Mouse (Mus musculus) E14TG2a.4 (cell line): ENCODE data around the gene Tm9sf1.

Experiments
- H3K27me3 ChIP-seq: 2 replicates; pipeline ENCODE4 v1.6.1; 2014; ENCODE audit warnings: low read length, control low read depth; ENCODE audit not compliant: insufficient read depth
- H3K36me3 ChIP-seq: 2 replicates; pipeline ENCODE4 v1.6.1; 2014; ENCODE audit warnings: low read length, control low read depth; ENCODE audit not compliant: insufficient read depth
- H3K4me1 ChIP-seq: replicated peaks from 2 replicates; pipeline ENCODE4 v1.6.1; 2014; ENCODE audit warnings: low read depth, low read length, control low read depth
- H3K4me3 ChIP-seq: replicated peaks from 2 replicates; pipeline ENCODE4 v1.5.1; 2014; ENCODE audit warnings: mild to moderate bottlenecking, low read length
- H3K9me3 ChIP-seq: 2 replicates; pipeline ENCODE4 v1.6.1; 2014; ENCODE audit warnings: low read length, control low read depth
- CTCF ChIP-seq: conservative IDR thresholded peaks from 2 replicates; pipeline ENCODE4 v1.5.1; 2014; ENCODE audit warnings: low read length
- NANOG ChIP-seq: IDR thresholded peaks from 2 replicates; pipeline ENCODE4 v1.6.1; 2014; ENCODE audit warnings: borderline replicate concordance, low read length, mixed read lengths
- POU5F1 ChIP-seq: IDR thresholded peaks from 2 replicates; pipeline ENCODE4 v1.6.1; 2014; ENCODE audit warnings: low read length, borderline replicate concordance

Gene Tm9sf1

GRCm38 (mm10) chr14:55640816-55641215, 2.8 kb downstream of the Tm9sf1 start:
- H3K36me3 ChIP-seq, result peaks cover 57% of the 10 kb centered on the region
- no peaks in the 10 kb centered on the region for H3K27me3 ChIP-seq
- no peak for TF ChIP-seq CTCF
- no peak for TF ChIP-seq POU5F1
- no peak for TF ChIP-seq NANOG
- H3K9me3 ChIP-seq, result no peaks in the 10 kb centered on the region
- peaks cover 61% of the 10 kb centered on the region for H3K4me1 ChIP-seq
- no peak overlapping the region for H3K4me3 ChIP-seq

- Histone ChIP-seq H3K9me3 (no peaks in the 10 kb centered on the region), H3K4me3 (no peak within 1 kb of the TSS), H3K27me3 (no peaks in the 10 kb centered on the region), H3K4me1 (peaks cover 72% of the 10 kb centered on the region), H3K36me3 (peaks cover 72% of the 10 kb centered on the region)
- no peak for TF ChIP-seq NANOG
- TF ChIP-seq POU5F1, result no peak
- no peak for TF ChIP-seq CTCF
These were observed 5.8 kb downstream of the Tm9sf1 start, which contains the start of gene Gm49378 for GRCm38 (mm10) chr14:55637795-55638194. Gm49378 (minus strand) TSS chr14:55637895.

- Histone ChIP-seq H3K36me3 (peaks cover 84% of the 10 kb centered on the region), H3K4me3 (peak within 1 kb of the TSS; percentile 91), H3K27me3 (no peaks in the 10 kb centered on the region), H3K9me3 (no peaks in the 10 kb centered on the region), H3K4me1 (peaks cover 54% of the 10 kb centered on the region)
- TF ChIP-seq POU5F1 (no peak), NANOG (no peak), CTCF (no peak)
These were observed 8.0 kb downstream of the Tm9sf1 start, which contains the start of gene Ipo4 for GRCm38 (mm10) chr14:55635523-55636007. Ipo4 (minus strand) TSS chr14:55635957.

GRCm38 (mm10) chr14:55634874-55635522, 8.6 kb downstream of the Tm9sf1 start:
- TF ChIP-seq CTCF (no peak), NANOG (no peak), POU5F1 (no peak)
- peak overlapping the region; percentile 91 for H3K4me3 ChIP-seq
- H3K4me1 ChIP-seq, result peaks cover 54% of the 10 kb centered on the region
- peaks cover 84% of the 10 kb centered on the region for H3K36me3 ChIP-seq
- no peaks in the 10 kb centered on the region for H3K27me3 ChIP-seq
- H3K9me3 ChIP-seq, result no peaks in the 10 kb centered on the region

GRCm38 (mm10) chr14:55629312-55629711, 14.3 kb downstream of the Tm9sf1 start:
- Histone ChIP-seq H3K4me3 (no peak overlapping the region), H3K9me3 (no peaks in the 10 kb centered on the region), H3K27me3 (no peaks in the 10 kb centered on the region), H3K36me3 (peaks cover 99% of the 10 kb centered on the region), H3K4me1 (peaks cover 53% of the 10 kb centered on the region)
- TF ChIP-seq NANOG, result no peak
- peak; percentile 92 for TF ChIP-seq CTCF

- Histone ChIP-seq H3K4me1 (peaks cover 53% of the 10 kb centered on the region), H3K4me3 (no peak overlapping the region), H3K36me3 (peaks cover 97% of the 10 kb centered on the region), H3K27me3 (no peaks in the 10 kb centered on the region), H3K9me3 (no peaks in the 10 kb centered on the region)
- TF ChIP-seq POU5F1 (no peak), NANOG (no peak), CTCF (no peak)
These were observed 15.4 kb downstream of the Tm9sf1 start for GRCm38 (mm10) chr14:55628077-55628827.

- no peak for TF ChIP-seq POU5F1
- no peak for TF ChIP-seq NANOG
- TF ChIP-seq CTCF, result no peak
- H3K4me1 ChIP-seq, result peaks cover 38% of the 10 kb centered on the region
These were observed 25.0 kb downstream of the Tm9sf1 start for GRCm38 (mm10) chr14:55618486-55619195.

GRCm38 (mm10) chr14:55617822-55618221, 25.8 kb downstream of the Tm9sf1 start, which contains the start of gene Rec8:
Rec8 (plus strand) TSS chr14:55618037.
- Histone ChIP-seq H3K27me3 (peaks cover 25% of the 10 kb centered on the region), H3K36me3 (no peaks in the 10 kb centered on the region), H3K4me1 (peaks cover 29% of the 10 kb centered on the region), H3K9me3 (no peaks in the 10 kb centered on the region), H3K4me3 (peak within 1 kb of the TSS; percentile 61)
- TF ChIP-seq NANOG, result no peak
- no peak for TF ChIP-seq POU5F1
- no peak for TF ChIP-seq CTCF

More at GRCm38 (mm10) chr14:55618486-55619195, 25.0 kb downstream of the Tm9sf1 start:
- H3K4me3 ChIP-seq, result peak overlapping the region; percentile 61
- no peaks in the 10 kb centered on the region for H3K9me3 ChIP-seq
- peaks cover 2% of the 10 kb centered on the region; the same call in 1 of the 2 replicates for H3K36me3 ChIP-seq
- H3K27me3 ChIP-seq, result peaks cover 25% of the 10 kb centered on the region
